Mouse (Mus musculus): ENCODE results near the gene Siglecg. TPM values are rescaled to one million over a fixed set of nuclear protein-coding genes. Genes with fewer than 3 reads are reported as not detected.
"Not testable (repeated sequence)": the region's sequence is repeated elsewhere in the genome, so short reads cannot be mapped to it uniquely, and the experiment has no call there.

The Siglecg gene
- under 1 TPM in 1 of 2 experiments, not detected in 1; 0.23 TPM for total RNA-seq (2021)
- long read RNA-seq, experiment 1 = 0 reads
- long read RNA-seq, experiment 2 = 0 reads

- no peak for DNase-seq (ENCODE audit: low spot score in 2 of 2)
These were observed at the start of gene Siglecg for GRCm38 (mm10) chr7:43408131-43408553. Siglecg (plus strand) TSS chr7:43408204.

- no peak for DNase-seq (ENCODE audit: low spot score in 2 of 2)
These were observed 49.4 kb upstream of the Siglecg start for GRCm38 (mm10) chr7:43358556-43358955.

- no peak for DNase-seq (ENCODE audit: low spot score in 2 of 2)
These were observed 46.6 kb upstream of the Siglecg start for GRCm38 (mm10) chr7:43361442-43361841.

GRCm38 (mm10) chr7:43362021-43362420 is 46.0 kb upstream of the Siglecg start:
- no peak for DNase-seq (ENCODE audit: low spot score in 2 of 2)

- peak; percentile 6 to 22 for DNase-seq (ENCODE audit: low spot score in 2 of 2)
These were observed 29.8 kb upstream of the Siglecg start for GRCm38 (mm10) chr7:43378226-43378625.

- no peak for DNase-seq (ENCODE audit: low spot score in 2 of 2)
These were observed 15.5 kb upstream of the Siglecg start for GRCm38 (mm10) chr7:43392349-43393121.

GRCm38 (mm10) chr7:43399501-43399900 is 8.5 kb upstream of the Siglecg start:
- no peak for DNase-seq (ENCODE audit: low spot score in 2 of 2)

- DNase-seq (ENCODE audit: low spot score in 2 of 2) = no peak
These were observed 5.3 kb upstream of the Siglecg start for GRCm38 (mm10) chr7:43402718-43403117.

GRCm38 (mm10) chr7:43407573-43407972 is 431 bp upstream of the Siglecg start:
- no peak for DNase-seq (ENCODE audit: low spot score in 2 of 2)

- no peak for DNase-seq (ENCODE audit: low spot score in 2 of 2)
These were observed 1.1 kb downstream of the Siglecg start for GRCm38 (mm10) chr7:43409084-43409483.

- DNase-seq (ENCODE audit: low spot score in 2 of 2) = not testable (repeated sequence)
These were observed 3.7 kb downstream of the Siglecg start for GRCm38 (mm10) chr7:43411724-43412123.

GRCm38 (mm10) chr7:43417298-43417697 is 9.3 kb downstream of the Siglecg start:
- DNase-seq (ENCODE audit: low spot score in 2 of 2) = no peak

- DNase-seq (ENCODE audit: low spot score in 2 of 2) = peak; percentile 84 to 94
These were observed 15.1 kb downstream of the Siglecg start for GRCm38 (mm10) chr7:43422995-43423617.

- no peak for DNase-seq (ENCODE audit: low spot score in 2 of 2)
These were observed 16.1 kb downstream of the Siglecg start for GRCm38 (mm10) chr7:43423991-43424625.

GRCm38 (mm10) chr7:43427406-43427805 is 19.4 kb downstream of the Siglecg start, which contains the start of gene Lim2:
Lim2 (plus strand) TSS chr7:43427670.
- DNase-seq (ENCODE audit: low spot score in 2 of 2) = no peak

- no peak for DNase-seq (ENCODE audit: low spot score in 2 of 2)
These were observed 21.5 kb downstream of the Siglecg start for GRCm38 (mm10) chr7:43429500-43429899.

- DNase-seq (ENCODE audit: low spot score in 2 of 2) = no peak
These were observed 24.9 kb downstream of the Siglecg start for GRCm38 (mm10) chr7:43432891-43433290.

GRCm38 (mm10) chr7:43434676-43435075 is 26.7 kb downstream of the Siglecg start:
- DNase-seq (ENCODE audit: low spot score in 2 of 2) = no peak

GRCm38 (mm10) chr7:43436341-43437255 is 28.6 kb downstream of the Siglecg start, which contains the start of gene Nkg7:
Nkg7 (plus strand) TSS chr7:43437073.
- no peak for DNase-seq (ENCODE audit: low spot score in 2 of 2)

- DNase-seq (ENCODE audit: low spot score in 2 of 2) = no peak
These were observed 30.6 kb downstream of the Siglecg start for GRCm38 (mm10) chr7:43438611-43439010.

- no peak for DNase-seq (ENCODE audit: low spot score in 2 of 2)
These were observed 32.5 kb downstream of the Siglecg start, which contains the start of gene Cldnd2 for GRCm38 (mm10) chr7:43440482-43440881. Cldnd2 (plus strand) TSS chr7:43440782.
